Mouse (Mus musculus): ENCODE measurements at regions not wholly inside any gene's neighbourhood (a gene's known extent, or its start where the extent isn't known, plus 50 kb on each side); places are given as distances from the start of the nearest gene placed in this dataset.

GRCm38 (mm10) chr3:74657170-74657569 is 507.7 kb downstream of the Zbbx start:
- Histone ChIP-seq H3K4me2 (ENCODE audit: low read length) (no peak overlapping the region), H3K27me3 (replicated peaks; ENCODE audit: control insufficient read depth, insufficient read depth, low read length) (no peaks in the 10 kb centered on the region), H3K9me3 (replicated peaks; ENCODE audit: control insufficient read depth, low read length) (no peaks in the 10 kb centered on the region), H3K4me1 (ENCODE audit: control insufficient read depth, insufficient read depth, low read length) (no peaks in the 10 kb centered on the region), H3K36me3 (ENCODE audit: control insufficient read depth, insufficient read depth, low read length) (no peaks in the 10 kb centered on the region), H3K9ac (ENCODE audit: low read length) (no peak overlapping the region), H3K4me3 (ENCODE audit: low read depth, low read length) (no peak overlapping the region), H3K27ac (ENCODE audit: low read depth, low read length) (no peak overlapping the region)
- ATAC-seq = no peak
- DNase-seq (ENCODE audit: low spot score) = peak; percentile 32

DNA sequence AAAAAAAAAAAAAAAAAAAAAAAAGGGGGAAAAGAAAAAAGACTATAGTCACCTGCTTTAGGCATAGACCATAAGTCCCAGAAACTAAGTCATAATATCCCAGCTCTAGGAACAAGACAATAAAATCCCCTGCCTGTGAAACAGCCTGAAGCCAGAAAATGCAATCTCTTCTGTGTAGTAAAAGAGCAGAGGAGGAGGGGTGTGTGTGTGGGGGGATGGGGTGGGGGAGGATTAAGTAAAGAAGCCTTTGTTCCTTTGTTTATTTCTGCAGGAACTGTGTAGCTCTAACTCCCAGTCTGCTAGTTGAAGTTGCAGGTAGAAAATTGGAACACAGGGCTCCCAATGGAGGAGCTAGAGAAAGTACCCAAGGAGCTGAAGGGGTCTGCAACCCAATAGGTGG is 532.2 kb downstream of the Zbbx start:
- Histone ChIP-seq H3K9ac (ENCODE audit: low read length) (no peak overlapping the region), H3K4me1 (ENCODE audit: control insufficient read depth, insufficient read depth, low read length) (no peaks in the 10 kb centered on the region), H3K4me3 (ENCODE audit: low read depth, low read length) (no peak overlapping the region), H3K36me3 (ENCODE audit: control insufficient read depth, insufficient read depth, low read length) (no peaks in the 10 kb centered on the region), H3K27ac (ENCODE audit: low read depth, low read length) (no peak overlapping the region), H3K9me3 (replicated peaks; ENCODE audit: control insufficient read depth, low read length) (no peaks in the 10 kb centered on the region), H3K4me2 (ENCODE audit: low read length) (no peak overlapping the region), H3K27me3 (replicated peaks; ENCODE audit: control insufficient read depth, insufficient read depth, low read length) (no peaks in the 10 kb centered on the region)
- ATAC-seq (no peak), DNase-seq (ENCODE audit: low spot score) (no peak)

- 88% methylated on average over 1 of the region's 1 CpGs for WGBS
- Histone ChIP-seq H3K4me3 (ENCODE audit: low read depth, low read length) (no peak overlapping the region), H3K9me3 (replicated peaks; ENCODE audit: control insufficient read depth, low read length) (no peaks in the 10 kb centered on the region), H3K27ac (ENCODE audit: low read depth, low read length) (no peak overlapping the region), H3K36me3 (ENCODE audit: control insufficient read depth, insufficient read depth, low read length) (no peaks in the 10 kb centered on the region), H3K4me1 (ENCODE audit: control insufficient read depth, insufficient read depth, low read length) (no peaks in the 10 kb centered on the region), H3K4me2 (ENCODE audit: low read length) (no peak overlapping the region), H3K27me3 (replicated peaks; ENCODE audit: control insufficient read depth, insufficient read depth, low read length) (no peaks in the 10 kb centered on the region), H3K9ac (ENCODE audit: low read length) (no peak overlapping the region)
- no peak for DNase-seq (ENCODE audit: low spot score)
- no peak for ATAC-seq
Measured at GRCm38 (mm10) chr3:74601328-74602007, 563.4 kb downstream of the Zbbx start.

DNA sequence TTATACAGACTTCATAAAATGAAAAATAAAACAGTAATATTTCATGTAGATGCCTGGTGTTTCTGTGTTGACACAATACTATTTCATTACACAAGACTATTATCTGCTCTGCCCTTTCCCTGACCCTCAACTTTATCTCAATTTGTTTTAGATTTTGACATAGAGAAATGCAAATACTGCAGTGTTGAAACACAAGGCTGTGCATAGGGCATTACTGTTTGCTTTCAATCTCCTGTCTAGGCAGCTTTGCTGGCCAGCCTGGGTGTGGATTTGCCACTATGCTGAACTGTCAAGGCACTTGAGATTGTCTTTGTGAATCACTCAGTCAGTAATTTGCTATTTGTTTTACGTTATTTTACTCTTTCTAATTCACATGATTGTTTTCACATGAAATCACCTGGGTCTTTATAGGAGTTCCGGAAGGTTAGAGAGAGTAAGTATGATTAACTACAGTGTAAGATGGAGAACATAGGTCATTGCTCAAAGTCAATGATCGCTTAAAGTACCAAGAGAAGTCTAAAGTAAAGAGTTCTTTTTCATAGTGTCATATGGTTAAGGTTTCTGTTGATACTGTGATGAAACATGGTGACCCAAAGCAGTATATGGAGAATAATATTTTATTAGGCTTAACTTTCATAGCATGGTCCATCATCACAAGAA is 576.0 kb downstream of the Zbbx start:
- DNase-seq (ENCODE audit: low spot score) = no peak
- no peak for ATAC-seq
- WGBS = 81% methylated on average over 3 of the region's 3 CpGs
- Histone ChIP-seq H3K27me3 (replicated peaks; ENCODE audit: control insufficient read depth, insufficient read depth, low read length) (no peaks in the 10 kb centered on the region), H3K4me3 (ENCODE audit: low read depth, low read length) (no peak overlapping the region), H3K4me1 (ENCODE audit: control insufficient read depth, insufficient read depth, low read length) (no peaks in the 10 kb centered on the region), H3K36me3 (ENCODE audit: control insufficient read depth, insufficient read depth, low read length) (no peaks in the 10 kb centered on the region), H3K9ac (ENCODE audit: low read length) (no peak overlapping the region), H3K9me3 (replicated peaks; ENCODE audit: control insufficient read depth, low read length) (no peaks in the 10 kb centered on the region), H3K27ac (ENCODE audit: low read depth, low read length) (no peak overlapping the region), H3K4me2 (ENCODE audit: low read length) (no peak overlapping the region)

- Histone ChIP-seq H3K27me3 (replicated peaks; ENCODE audit: control insufficient read depth, insufficient read depth, low read length) (no peaks in the 10 kb centered on the region), H3K4me2 (ENCODE audit: low read length) (no peak overlapping the region), H3K4me1 (ENCODE audit: control insufficient read depth, insufficient read depth, low read length) (no peaks in the 10 kb centered on the region), H3K36me3 (ENCODE audit: control insufficient read depth, insufficient read depth, low read length) (no peaks in the 10 kb centered on the region), H3K27ac (ENCODE audit: low read depth, low read length) (no peak overlapping the region), H3K4me3 (ENCODE audit: low read depth, low read length) (no peak overlapping the region), H3K9ac (ENCODE audit: low read length) (no peak overlapping the region), H3K9me3 (replicated peaks; ENCODE audit: control insufficient read depth, low read length) (no peaks in the 10 kb centered on the region)
- ATAC-seq = no peak
- DNase-seq (ENCODE audit: low spot score) = no peak
Measured at GRCm38 (mm10) chr3:74565176-74565575, 599.7 kb downstream of the Zbbx start.

DNA sequence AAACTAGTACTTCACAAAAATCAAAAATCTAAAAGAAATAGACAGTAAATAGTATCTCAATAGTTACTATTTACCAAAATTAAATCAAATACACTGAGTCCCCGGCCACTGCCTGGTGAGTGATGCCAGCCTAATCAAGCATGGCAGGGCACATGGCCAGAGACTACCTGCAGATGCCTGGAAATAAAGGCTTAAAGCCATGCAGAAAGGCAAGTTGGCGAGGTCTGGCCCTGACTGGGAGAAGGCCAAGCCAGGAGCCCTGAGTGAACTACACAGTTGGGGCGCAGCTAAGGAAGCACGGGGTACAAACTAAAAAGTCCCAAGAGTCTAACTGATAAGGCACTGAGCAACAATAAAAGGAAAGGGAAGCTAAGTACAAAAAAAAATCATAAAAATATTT is 630.0 kb downstream of the Zbbx start:
- Histone ChIP-seq H3K9ac (ENCODE audit: low read length) (no peak overlapping the region), H3K27ac (ENCODE audit: low read depth, low read length) (no peak overlapping the region), H3K27me3 (replicated peaks; ENCODE audit: control insufficient read depth, insufficient read depth, low read length) (no peaks in the 10 kb centered on the region), H3K4me3 (ENCODE audit: low read depth, low read length) (no peak overlapping the region), H3K9me3 (replicated peaks; ENCODE audit: control insufficient read depth, low read length) (no peaks in the 10 kb centered on the region), H3K4me1 (ENCODE audit: control insufficient read depth, insufficient read depth, low read length) (no peaks in the 10 kb centered on the region), H3K36me3 (ENCODE audit: control insufficient read depth, insufficient read depth, low read length) (no peaks in the 10 kb centered on the region), H3K4me2 (ENCODE audit: low read length) (no peak overlapping the region)
- DNase-seq (ENCODE audit: low spot score) (peak; percentile 4), ATAC-seq (no peak)
- 78% methylated on average over 4 of the region's 4 CpGs for WGBS

- no peak overlapping the region for H3K27ac ChIP-seq (ENCODE audit: low read depth, low read length)
- H3K27me3 ChIP-seq (replicated peaks; ENCODE audit: control insufficient read depth, insufficient read depth, low read length) = no peaks in the 10 kb centered on the region
- ATAC-seq (no peak), DNase-seq (ENCODE audit: low spot score) (no peak)
- no peaks in the 10 kb centered on the region for H3K4me1 ChIP-seq (ENCODE audit: control insufficient read depth, insufficient read depth, low read length)
- H3K9me3 ChIP-seq (replicated peaks; ENCODE audit: control insufficient read depth, low read length) = no peaks in the 10 kb centered on the region
- H3K4me3 ChIP-seq (ENCODE audit: low read depth, low read length) = no peak overlapping the region
- H3K9ac ChIP-seq (ENCODE audit: low read length) = no peak overlapping the region
- no peak overlapping the region for H3K4me2 ChIP-seq (ENCODE audit: low read length)
- H3K36me3 ChIP-seq (ENCODE audit: control insufficient read depth, insufficient read depth, low read length) = no peaks in the 10 kb centered on the region
- 77% methylated on average over 2 of the region's 2 CpGs for WGBS
Measured at GRCm38 (mm10) chr3:74534006-74534698, 630.7 kb downstream of the Zbbx start.

- ATAC-seq (no peak), DNase-seq (ENCODE audit: low spot score) (no peak)
- H3K9ac ChIP-seq (ENCODE audit: low read length) = no peak overlapping the region
- H3K36me3 ChIP-seq (ENCODE audit: control insufficient read depth, insufficient read depth, low read length) = no peaks in the 10 kb centered on the region
- H3K9me3 ChIP-seq (replicated peaks; ENCODE audit: control insufficient read depth, low read length) = no peaks in the 10 kb centered on the region
- no peak overlapping the region for H3K4me3 ChIP-seq (ENCODE audit: low read depth, low read length)
- no peaks in the 10 kb centered on the region for H3K27me3 ChIP-seq (replicated peaks; ENCODE audit: control insufficient read depth, insufficient read depth, low read length)
- H3K27ac ChIP-seq (ENCODE audit: low read depth, low read length) = no peak overlapping the region
- no peaks in the 10 kb centered on the region for H3K4me1 ChIP-seq (ENCODE audit: control insufficient read depth, insufficient read depth, low read length)
- 81% methylated on average over 1 of the region's 1 CpGs for WGBS
- no peak overlapping the region for H3K4me2 ChIP-seq (ENCODE audit: low read length)
Measured at GRCm38 (mm10) chr3:74483741-74484140, 681.1 kb downstream of the Zbbx start.
